8 mouse cellular contexts compared by ENCODE assay signal in the genomic region with DNA sequence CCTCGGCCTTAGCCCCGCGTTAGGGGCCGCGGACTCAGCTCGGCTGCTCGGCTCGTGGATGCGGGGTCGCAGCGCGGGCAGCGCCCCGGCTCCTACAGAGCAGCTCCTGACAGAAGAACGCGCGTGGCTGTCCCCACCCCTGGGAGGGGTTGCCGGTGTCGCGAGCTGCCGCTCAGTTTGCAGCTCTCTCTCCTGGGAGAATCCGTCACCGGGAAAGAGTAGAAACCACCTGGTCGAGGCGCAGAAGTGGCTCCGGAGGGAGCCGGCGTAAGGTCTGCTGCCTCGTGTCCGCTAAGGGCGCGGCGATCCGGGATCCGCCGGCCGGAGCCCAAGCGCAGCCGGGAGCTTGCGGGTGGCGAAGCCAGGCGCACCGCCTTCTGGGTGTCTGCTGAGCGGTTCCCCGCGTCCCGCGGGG. TPM values are rescaled to one million over a fixed set of nuclear protein-coding genes. Genes with fewer than 3 reads are reported as not detected.
DNase-seq lines count a peak whose midpoint lies in the region; ATAC-seq and TF ChIP-seq lines count a peak whose summit lies in the region.

No protein-coding gene starts in this region.

- TF ChIP-seq CTCF in olfactory bulb, adult 2 months (IDR thresholded peaks at IDR 0.05; ENCODE audit: insufficient read depth, low read depth, low read length), result no peak

- peaks cover 4 to 6% of the 10 kb centered on the region in 2 experiments; a peak in 2 of 4 replicates for H3K4me1 ChIP-seq in heart, embryonic 14.5 days (ENCODE audit: control insufficient read depth in 2 of 2, insufficient read depth in 2 of 2, low read length in 2 of 2)
- H3K4me1 ChIP-seq in forebrain, embryonic 13.5 days, result peaks cover 23% of the 10 kb centered on the region
- H3K4me1 ChIP-seq in olfactory bulb, adult 2 months (ENCODE audit: control insufficient read depth, insufficient read depth, low read length), result peaks cover 10% of the 10 kb centered on the region; the same call in 1 of the 2 replicates

- peaks cover 21% of the 10 kb centered on the region; the same call in 1 of the 2 replicates for H3K27me3 ChIP-seq in heart, embryonic 14.5 days (ENCODE audit: control insufficient read depth, insufficient read depth, low read length)
- peaks cover 20% of the 10 kb centered on the region for H3K27me3 ChIP-seq in forebrain, embryonic 13.5 days

- ATAC-seq in heart, embryonic 14.5 days (ENCODE audit: insufficient number of reproducible peaks, insufficient read depth, low FRiP score, low read depth), result peak; percentile 32; the same call in 1 of the 2 replicates
- ATAC-seq in forebrain, embryonic 13.5 days, result peak; percentile 67

- intact Hi-C loops in heart, postnatal 36 days (cut with DNase I), result loop anchor here (1.0 to 10.0 kb wide), 2 partner anchors 52 to 592 kb away; a partner anchor contains a TSS

- no peaks in the 10 kb centered on the region for H3K36me3 ChIP-seq in heart, embryonic 14.5 days (ENCODE audit: control insufficient read depth, insufficient read depth, low read length)
- no peaks in the 10 kb centered on the region for H3K36me3 ChIP-seq in forebrain, embryonic 13.5 days (ENCODE audit: poor library complexity, severe bottlenecking)

- H3K9ac ChIP-seq in heart, embryonic 14.5 days (ENCODE audit: low read length), result peak overlapping the region; percentile 77
- peak overlapping the region; percentile 82 for H3K9ac ChIP-seq in forebrain, embryonic 13.5 days

- DNase-seq in heart, postnatal 36 days, result no peak
- peak; percentile 18 for DNase-seq in MN1 (ENCODE audit: low spot score)
- DNase-seq in liver, result peak; percentile 77
- DNase-seq in left cerebral cortex, adult 18-20 months (ENCODE audit: low spot score in 2 of 2), result no peak
- DNase-seq in layer of hippocampus, postnatal 25 days (ENCODE audit: extremely low spot score in 1 of 2, low spot score in 1 of 2), result no peak

- TF ChIP-seq POLR2A in olfactory bulb, adult 2 months (IDR thresholded peaks at IDR 0.05; ENCODE audit: insufficient read depth, low read depth, low read length), result no peak; the same call in 1 of the 2 replicates

- peak overlapping the region; percentile 100 for H3K4me2 ChIP-seq in heart, embryonic 14.5 days (ENCODE audit: low read length)
- H3K4me2 ChIP-seq in forebrain, embryonic 13.5 days, result peak overlapping the region; percentile 97

- peak overlapping the region; percentile 70 to 75 for H3K4me3 ChIP-seq in heart, embryonic 14.5 days (ENCODE audit: control insufficient read depth in 1 of 2, insufficient read depth in 1 of 2, low read depth in 1 of 2, low read length in 2 of 2)
- H3K4me3 ChIP-seq in forebrain, embryonic 13.5 days, result peak overlapping the region; percentile 75
- H3K4me3 ChIP-seq in olfactory bulb, adult 2 months (ENCODE audit: insufficient read depth, low read depth, low read length), result peak overlapping the region; percentile 87

- WGBS in heart, embryonic 14.5 days, result under 1% methylated on average over 45 of the region's 48 CpGs
- under 1% methylated on average over 48 of the region's 48 CpGs for WGBS in forebrain, embryonic 13.5 days
- whole genome bisulfite sequencing in olfactory bulb, adult 2 months, result under 1% methylated on average over 48 of the region's 48 CpGs

- H3K27ac ChIP-seq in heart, embryonic 14.5 days (replicated peaks in 1 of 2; ENCODE audit: control insufficient read depth in 1 of 2, insufficient read depth in 1 of 2, low read depth in 2 of 2, low read length in 2 of 2), result peak overlapping the region in 1 of 2 experiments; percentile 88; a peak in 3 of 4 replicates
- peak overlapping the region; percentile 94 for H3K27ac ChIP-seq in forebrain, embryonic 13.5 days
- H3K27ac ChIP-seq in olfactory bulb, adult 2 months (ENCODE audit: insufficient read depth, low read depth, low read length), result peak overlapping the region; percentile 92

- H3K9me3 ChIP-seq in heart, embryonic 14.5 days (ENCODE audit: control insufficient read depth, low read length), result no peaks in the 10 kb centered on the region
- H3K9me3 ChIP-seq in forebrain, embryonic 13.5 days (replicated peaks), result no peaks in the 10 kb centered on the region

RNA-seq across cellular contexts. Expression of a gene that starts 0.4 kb away (rescaled TPM):
- polyA plus RNA-seq in heart, embryonic 14.5 days (2014; fragmentation: Nextera tagmentation; extraction: Ambion mirVana), result 1.2 and 1.5 TPM in 2 replicates
- 1 to 10 TPM; 4.6 to 4.7 TPM for total RNA-seq in heart, postnatal 36 days (2021)
- polyA plus RNA-seq in forebrain, embryonic 13.5 days (2015; fragmentation: Nextera tagmentation; extraction: Ambion mirVana), result 2.4 and 2.7 TPM in 2 replicates
- not detected in 2 replicates for polyA plus RNA-seq in olfactory bulb, adult 2 months (2012; ENCODE audit: insufficient read depth, insufficient read length, low replicate concordance, missing spikeins)
- total RNA-seq in left cerebral cortex, adult 18-20 months (2021), result 10 to 100 TPM; 36.1 to 48.7 TPM
- total RNA-seq in layer of hippocampus, postnatal 25 days (2021), result 10 to 100 TPM; 47.2 to 49.3 TPM

RNA-seq across cellular contexts. Expression of a gene that starts 52.7 kb away (rescaled TPM):
- polyA plus RNA-seq in heart, embryonic 14.5 days (2014; fragmentation: Nextera tagmentation; extraction: Ambion mirVana), result 108 and 141 TPM in 2 replicates
- total RNA-seq in heart, postnatal 36 days (2021), result 100 to 1,000 TPM; 154 TPM
- polyA plus RNA-seq in forebrain, embryonic 13.5 days (2015; fragmentation: Nextera tagmentation; extraction: Ambion mirVana), result 112 and 114 TPM in 2 replicates
- polyA plus RNA-seq in olfactory bulb, adult 2 months (2012; ENCODE audit: insufficient read depth, insufficient read length, low replicate concordance, missing spikeins), result not detected in 2 replicates
- 10 to 100 TPM; 76.2 to 79.1 TPM for total RNA-seq in left cerebral cortex, adult 18-20 months (2021)
- 10 to 100 TPM; 73.7 to 86.9 TPM for total RNA-seq in layer of hippocampus, postnatal 25 days (2021)

Comparison
In these comparisons a context has a peak if more than half of its experiments do, and no peak if none do; other contexts are left out.
1. DNase-seq: peak in MN1 (single experiment) and liver (single experiment); none in heart, postnatal 36 days (0 of 2), left cerebral cortex, adult 18-20 months (0 of 2) and layer of hippocampus, postnatal 25 days (0 of 2).
2. RNA of a gene that starts 0.4 kb away (total RNA-seq): 47.2 to 49.3 TPM in layer of hippocampus, postnatal 25 days and 36.1 to 48.7 TPM in left cerebral cortex, adult 18-20 months; 4.6 to 4.7 TPM in heart, postnatal 36 days; every median in the first group is over 4 times any median in the second.
3. Peak in every context shown above with its lines, with median percentiles within 50 percentile points of each other: H3K4me3 ChIP-seq.